9 mouse cellular contexts compared by ENCODE assay signal in genomic region chr9:90260600-90261375, GRCm38 (mm10). TPM values are rescaled to one million over a fixed set of nuclear protein-coding genes. Genes with fewer than 3 reads are reported as not detected.
DNase-seq lines count a peak whose midpoint lies in the region; ATAC-seq lines count a peak whose summit lies in the region.
"Had no signal": no experiment of that assay in that cellular context is flagged by ENCODE, and none has a peak within 500 bp of the region (broad histone marks: within the 10 kb centered on the region; RNA-seq: fewer than 3 reads in every experiment).

No protein-coding gene starts in this region.

- H3K27ac ChIP-seq in heart, embryonic 12.5 days (ENCODE audit: poor library complexity, severe bottlenecking): peak overlapping the region; percentile 63
- H3K27ac ChIP-seq in stomach, embryonic 16.5 days (ENCODE audit: low read length): peak overlapping the region; percentile 37
- H3K27ac ChIP-seq in forebrain, embryonic 13.5 days: no peak overlapping the region

- peak overlapping the region; percentile 59; the same call in 1 of the 2 replicates for H3K9ac ChIP-seq in heart, embryonic 12.5 days
- H3K9ac ChIP-seq in stomach, embryonic 16.5 days (ENCODE audit: low read length): no peak overlapping the region
- H3K9ac ChIP-seq in forebrain, embryonic 13.5 days: no peak overlapping the region

- H3K4me1 ChIP-seq in heart, embryonic 12.5 days (replicated peaks): peaks cover 54% of the 10 kb centered on the region
- H3K4me1 ChIP-seq in stomach, embryonic 16.5 days (ENCODE audit: control insufficient read depth, insufficient read depth, low read length): peaks cover 40% of the 10 kb centered on the region
- H3K4me1 ChIP-seq in forebrain, embryonic 13.5 days: no peaks in the 10 kb centered on the region

- H3K4me2 ChIP-seq in heart, embryonic 12.5 days: peak overlapping the region; percentile 24
- H3K4me2 ChIP-seq in stomach, embryonic 16.5 days (ENCODE audit: low read depth, low read length): no peak overlapping the region
- no peak overlapping the region for H3K4me2 ChIP-seq in forebrain, embryonic 13.5 days

- intact Hi-C loops in left cerebral cortex, postnatal 36 days (cut with DNase I): no loop called here

- peak; percentile 73 for ATAC-seq in heart, embryonic 12.5 days (ENCODE audit: insufficient number of reproducible peaks, low FRiP score)
- ATAC-seq in stomach, embryonic 16.5 days (ENCODE audit: insufficient read depth, low FRiP score): peak; percentile 12; the same call in 1 of the 2 replicates
- ATAC-seq in forebrain, embryonic 13.5 days: no peak

- no peak overlapping the region for H3K4me3 ChIP-seq in heart, embryonic 12.5 days
- H3K4me3 ChIP-seq in stomach, embryonic 16.5 days (replicated peaks; ENCODE audit: low read length): no peak overlapping the region
- H3K4me3 ChIP-seq in forebrain, embryonic 13.5 days: no peak overlapping the region

- 36% methylated on average over 13 of the region's 13 CpGs for WGBS in heart, embryonic 12.5 days
- WGBS in stomach, embryonic 16.5 days: 43% methylated on average over 13 of the region's 13 CpGs
- WGBS in forebrain, embryonic 13.5 days: 74% methylated on average over 13 of the region's 13 CpGs

- no peaks in the 10 kb centered on the region for H3K9me3 ChIP-seq in heart, embryonic 12.5 days (replicated peaks)
- H3K9me3 ChIP-seq in stomach, embryonic 16.5 days (replicated peaks; ENCODE audit: control insufficient read depth, low read length): no peaks in the 10 kb centered on the region
- H3K9me3 ChIP-seq in forebrain, embryonic 13.5 days (replicated peaks): no peaks in the 10 kb centered on the region

- H3K27me3 ChIP-seq in heart, embryonic 12.5 days (replicated peaks): no peaks in the 10 kb centered on the region
- no peaks in the 10 kb centered on the region for H3K27me3 ChIP-seq in stomach, embryonic 16.5 days (ENCODE audit: control insufficient read depth, insufficient read depth, low read length)
- H3K27me3 ChIP-seq in forebrain, embryonic 13.5 days: no peaks in the 10 kb centered on the region

- no peaks in the 10 kb centered on the region for H3K36me3 ChIP-seq in heart, embryonic 12.5 days
- no peaks in the 10 kb centered on the region for H3K36me3 ChIP-seq in stomach, embryonic 16.5 days (ENCODE audit: control insufficient read depth, insufficient read depth, low read length)
- no peaks in the 10 kb centered on the region for H3K36me3 ChIP-seq in forebrain, embryonic 13.5 days (ENCODE audit: poor library complexity, severe bottlenecking)

- DNase-seq in ovary, adult 18-20 months (ENCODE audit: low spot score): peak; percentile 19
- no peak for DNase-seq in ovary, postnatal 14 days (ENCODE audit: low spot score)
- DNase-seq in kidney, postnatal 36 days: peak; percentile 49 to 51
- no peak for DNase-seq in spleen, postnatal 10 days (ENCODE audit: low spot score in 2 of 2)
- DNase-seq in left cerebral cortex, postnatal 36 days (ENCODE audit: low spot score in 2 of 2): no peak
- DNase-seq: cerebellum, adult 9-10 months had no signal

RNA-seq across cellular contexts. Expression of gene Tbc1d2b, which starts 9.8 kb away (rescaled TPM):
- polyA plus RNA-seq in heart, embryonic 12.5 days (2016; fragmentation: Nextera tagmentation; extraction: Ambion mirVana): 7.8 and 7.9 TPM in 2 replicates
- polyA plus RNA-seq in stomach, embryonic 16.5 days (2015; fragmentation: Nextera tagmentation; extraction: Ambion mirVana): 15.1 and 15.4 TPM in 2 replicates
- 10 to 100 TPM in 1 of 2 experiments, 1 to 10 TPM in 1; 9.9 to 13.5 TPM for total RNA-seq in left cerebral cortex, postnatal 36 days (2021)
- 4.1 and 4.7 TPM in 2 replicates for polyA plus RNA-seq in forebrain, embryonic 13.5 days (2015; fragmentation: Nextera tagmentation; extraction: Ambion mirVana)

Comparison
In these comparisons a context has a peak if more than half of its experiments do, and no peak if none do; other contexts are left out.
1. DNase-seq: peak in ovary, adult 18-20 months (single experiment) and kidney, postnatal 36 days (2 of 2); none in ovary, postnatal 14 days (single experiment), spleen, postnatal 10 days (0 of 2) and left cerebral cortex, postnatal 36 days (0 of 2).